Mouse (Mus musculus): ENCODE results near the gene Scin.
"Not testable (repeated sequence)": the region's sequence is repeated elsewhere in the genome, so short reads cannot be mapped to it uniquely, and the experiment has no call there.

The Scin gene

DNA sequence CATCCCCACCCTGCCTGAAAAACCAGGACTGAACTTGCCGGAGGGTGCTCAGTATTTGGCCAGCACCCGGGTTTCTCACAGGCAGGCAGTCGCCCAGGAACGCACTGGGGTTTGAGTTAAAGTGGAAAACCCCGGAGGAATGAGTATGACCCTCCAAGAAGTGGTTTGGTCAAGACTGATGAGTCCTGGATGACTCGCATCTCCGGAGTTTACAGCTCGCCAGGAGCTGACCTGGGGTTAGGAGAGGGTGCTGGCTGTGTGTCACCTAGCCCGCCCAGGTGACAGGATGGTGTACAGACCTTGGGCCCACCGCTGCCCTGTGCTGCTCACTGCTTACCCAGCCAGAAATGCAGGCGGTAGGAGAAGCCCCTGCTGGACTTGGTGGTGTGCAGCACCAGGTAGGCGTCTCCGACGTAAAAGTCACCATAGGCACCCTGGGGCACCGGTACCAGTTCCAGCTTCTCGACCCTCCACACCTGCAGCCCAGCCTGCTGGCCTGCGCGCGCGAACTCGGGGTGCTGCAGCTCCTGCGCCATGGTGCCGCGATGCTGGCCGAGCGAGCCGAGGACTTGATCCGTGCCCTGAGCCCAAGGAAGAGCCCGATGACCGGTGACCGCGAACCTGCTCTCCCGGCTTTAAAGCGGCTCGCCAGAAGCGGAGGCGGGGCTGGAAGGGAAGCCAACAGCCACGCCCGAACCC lies at the start of gene Scin:
Gene Scin, minus strand, starts transcription at position 656 of the 699 bp plus-strand sequence.
- DNase-seq (ENCODE audit: low read depth, low spot score), result no peak

DNA sequence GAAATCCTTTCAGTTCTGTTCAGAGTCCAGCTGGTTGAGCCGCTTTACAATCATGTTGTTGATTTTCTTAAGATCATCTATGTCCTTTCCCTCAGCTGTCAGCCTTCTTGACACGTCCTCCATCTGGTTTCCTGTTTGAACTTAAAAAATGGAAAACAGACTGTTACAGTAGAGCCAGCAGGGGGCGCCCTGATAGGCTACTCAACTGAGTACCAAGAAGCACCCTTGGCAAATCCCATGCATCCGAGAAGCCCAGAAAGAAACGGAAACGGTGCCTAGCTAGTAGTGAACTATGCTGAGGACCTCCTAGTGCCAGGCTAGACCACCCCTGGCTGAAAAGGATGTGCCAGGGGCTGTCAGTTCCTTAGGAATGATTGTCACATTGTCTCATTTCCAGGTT lies 43.1 kb upstream of the Scin start:
- DNase-seq (ENCODE audit: low read depth, low spot score), result no peak

DNA sequence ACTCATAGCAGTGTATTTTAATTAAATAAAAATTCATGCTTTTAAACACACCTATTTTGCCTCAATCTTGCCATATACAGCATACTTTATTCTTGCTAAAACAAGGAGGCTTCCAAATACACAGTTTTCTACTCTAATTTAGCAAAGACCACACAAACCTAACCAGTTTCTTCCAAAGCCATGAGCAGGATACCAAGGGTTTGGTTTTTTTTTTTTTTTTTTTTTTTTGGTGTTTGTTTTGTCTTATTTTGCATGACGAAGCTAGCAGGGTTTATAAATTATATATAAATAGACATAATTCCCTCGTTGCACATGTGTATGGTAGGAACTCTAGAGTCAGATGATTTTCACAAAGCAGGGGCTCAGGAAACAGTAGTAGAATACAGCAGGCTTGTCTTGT lies 42.1 kb upstream of the Scin start:
- no peak for DNase-seq (ENCODE audit: low read depth, low spot score)

DNA sequence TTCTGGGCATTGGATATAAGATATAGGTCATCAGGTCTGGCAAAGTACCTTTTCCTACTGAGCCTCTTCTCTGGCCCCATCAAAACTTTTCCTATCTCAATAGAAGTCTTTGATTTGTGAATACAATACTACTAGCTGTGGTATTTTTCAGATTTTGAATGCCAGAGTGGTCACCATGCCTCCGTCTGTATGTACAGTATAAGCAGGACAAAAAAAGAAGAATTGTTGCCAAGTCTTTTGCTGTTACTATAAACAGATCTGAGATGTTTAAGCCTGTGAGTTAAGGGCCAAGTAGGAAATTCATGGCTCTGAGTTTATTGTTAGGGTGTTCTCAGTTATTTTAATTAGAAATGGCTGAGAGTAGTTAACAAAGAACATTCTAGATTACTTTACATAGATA lies 41.1 kb upstream of the Scin start:
- not testable (repeated sequence) for DNase-seq (ENCODE audit: low read depth, low spot score)

DNA sequence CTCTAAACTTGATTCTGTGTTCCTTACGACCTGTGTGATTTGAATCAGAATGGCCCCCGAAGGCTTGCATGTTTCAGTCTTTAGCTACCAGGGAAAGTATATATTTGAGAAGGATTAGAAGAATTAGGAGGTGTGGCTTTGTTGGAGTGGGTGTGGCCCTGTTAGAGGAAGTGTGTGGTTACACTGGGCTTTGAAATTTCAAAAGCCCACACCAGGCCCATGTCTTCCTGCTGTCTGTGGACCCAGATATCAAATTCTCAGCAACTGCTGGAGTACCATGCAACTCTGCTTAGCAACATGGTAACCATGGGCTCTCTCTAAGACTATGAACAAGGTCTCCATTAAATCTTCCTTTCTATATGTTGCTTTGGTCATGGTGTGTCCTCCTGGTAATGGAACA lies 37.6 kb upstream of the Scin start:
- no peak for DNase-seq (ENCODE audit: low read depth, low spot score)

DNA sequence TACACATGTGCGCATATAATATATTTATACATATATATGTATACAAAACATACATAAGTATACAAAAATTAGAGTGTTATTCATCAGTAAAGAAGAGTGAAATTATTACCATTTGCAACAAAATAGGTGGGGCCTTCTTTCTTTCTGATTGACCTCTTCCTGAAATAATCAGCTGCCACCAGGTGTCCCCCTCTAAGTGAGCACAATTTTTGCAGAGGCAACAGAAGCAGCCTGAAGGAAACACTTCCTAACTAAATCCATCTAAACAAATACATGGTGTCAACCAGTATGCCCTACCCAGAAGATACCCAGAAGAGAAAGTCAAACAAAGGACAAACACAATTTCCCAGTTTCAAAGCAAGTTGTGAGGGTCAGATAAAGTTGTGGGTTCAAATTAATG lies 35.6 kb upstream of the Scin start:
- DNase-seq (ENCODE audit: low read depth, low spot score), result no peak

DNA sequence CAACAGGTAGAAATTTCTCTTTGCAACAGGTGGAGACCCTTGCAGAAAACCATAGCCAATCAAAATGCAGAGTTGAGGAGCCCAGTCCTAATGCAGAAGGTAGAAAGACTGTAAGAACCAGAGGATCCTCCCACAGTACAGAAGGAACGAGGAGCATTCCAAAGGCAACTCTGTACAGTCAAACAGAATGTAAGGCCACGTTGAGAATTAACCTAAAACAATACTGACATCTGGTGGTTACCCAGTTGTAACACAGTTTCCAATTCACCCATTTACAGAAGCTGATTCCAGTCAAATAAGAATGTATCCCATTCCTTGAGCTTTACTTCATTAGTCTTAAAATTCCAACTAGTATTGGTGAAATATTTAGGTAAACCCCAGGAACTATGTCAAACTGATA lies 30.6 kb upstream of the Scin start:
- DNase-seq (ENCODE audit: low read depth, low spot score), result peak; percentile 39

DNA sequence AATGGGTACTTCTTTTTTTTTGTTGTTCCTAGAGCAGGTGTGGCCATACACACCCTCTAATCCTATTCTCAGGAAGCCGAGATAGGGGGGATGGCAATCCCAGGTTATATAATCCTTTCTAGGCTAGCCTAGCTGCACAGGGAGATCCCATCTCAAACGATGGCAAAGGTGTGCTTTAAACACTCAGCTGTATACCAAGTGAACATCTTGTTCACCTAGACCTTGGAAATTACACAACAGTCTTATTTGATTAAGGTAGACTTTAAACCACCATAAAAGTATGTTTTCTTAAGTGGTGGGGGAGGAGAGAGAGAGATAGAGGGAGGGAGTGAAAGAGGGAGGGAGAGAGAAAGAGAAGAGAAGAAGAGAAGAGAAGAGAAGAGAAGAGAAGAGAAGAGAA lies 26.7 kb upstream of the Scin start:
- DNase-seq (ENCODE audit: low read depth, low spot score), result no peak

DNA sequence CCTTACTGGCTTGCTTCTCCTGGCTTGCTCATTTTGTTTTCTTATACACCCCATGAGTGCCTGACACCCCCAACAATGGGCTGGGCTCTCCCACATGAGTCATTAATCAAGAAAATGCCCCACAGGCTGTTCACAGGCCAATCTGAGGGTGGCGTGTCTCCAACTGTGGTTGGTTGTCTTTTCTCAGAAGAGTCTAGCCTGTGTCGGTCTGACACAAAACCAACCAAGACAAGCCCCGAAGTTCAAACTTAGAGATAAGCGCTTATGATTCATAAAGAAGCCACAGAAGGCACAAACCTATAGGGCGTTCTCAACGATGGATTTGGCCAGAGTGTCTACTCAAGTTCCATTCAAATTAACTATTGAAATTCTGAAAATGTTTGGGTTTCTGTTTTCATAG lies 20.2 kb upstream of the Scin start:
- no peak for DNase-seq (ENCODE audit: low read depth, low spot score)

DNA sequence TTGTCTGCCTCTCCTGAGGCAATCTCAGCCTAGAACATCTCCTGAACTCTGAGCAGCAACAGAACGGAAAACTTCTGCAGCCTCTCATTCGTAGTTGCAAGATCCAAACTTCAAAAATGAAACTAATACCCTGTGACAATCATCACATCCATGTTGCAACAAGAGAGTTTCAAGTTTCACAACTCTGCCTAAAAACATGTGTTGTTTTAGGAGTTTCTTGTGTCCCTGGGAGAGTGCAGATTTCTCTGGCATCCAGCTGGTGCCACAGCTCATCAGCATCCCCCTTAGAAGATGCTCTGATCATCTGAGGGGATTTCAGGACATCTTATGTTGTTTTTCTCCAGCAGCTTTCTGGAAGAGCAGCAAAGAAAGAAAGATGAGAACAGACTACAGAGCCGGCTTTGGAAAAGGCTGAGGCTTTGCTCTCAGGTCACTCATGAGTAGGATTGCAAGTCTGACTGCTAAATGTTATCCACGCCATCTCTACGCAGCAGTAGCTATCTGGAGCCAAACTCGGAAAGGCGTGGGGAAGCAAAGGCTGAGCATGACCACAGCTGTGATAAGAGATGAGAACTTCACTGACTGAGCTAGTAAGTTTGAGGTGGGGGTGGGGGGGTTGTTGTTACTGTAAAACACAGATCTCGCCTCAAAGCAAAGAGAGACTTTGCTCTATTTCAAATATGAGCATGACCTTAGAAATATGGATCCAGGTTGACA lies 18.5 kb upstream of the Scin start:
- no peak for DNase-seq (ENCODE audit: low read depth, low spot score)

DNA sequence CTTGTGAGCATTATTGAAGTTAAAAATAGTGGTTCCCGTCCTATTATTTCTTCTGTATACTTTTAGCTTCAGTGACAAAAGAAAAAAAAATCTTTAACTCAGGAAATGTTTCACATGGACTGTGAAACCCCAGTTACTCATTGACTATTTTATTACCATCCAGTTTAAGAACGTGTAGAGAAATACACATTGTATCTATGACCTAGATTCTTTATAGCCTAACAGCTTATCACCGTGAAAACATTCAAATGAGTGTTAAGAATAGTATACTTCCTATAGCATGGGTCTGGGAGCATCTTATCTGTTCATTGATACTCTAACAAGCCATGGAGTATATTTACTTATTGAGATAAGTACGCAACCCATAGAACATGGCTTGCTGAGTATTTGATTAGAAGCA lies 13.3 kb upstream of the Scin start:
- DNase-seq (ENCODE audit: low read depth, low spot score), result no peak

DNA sequence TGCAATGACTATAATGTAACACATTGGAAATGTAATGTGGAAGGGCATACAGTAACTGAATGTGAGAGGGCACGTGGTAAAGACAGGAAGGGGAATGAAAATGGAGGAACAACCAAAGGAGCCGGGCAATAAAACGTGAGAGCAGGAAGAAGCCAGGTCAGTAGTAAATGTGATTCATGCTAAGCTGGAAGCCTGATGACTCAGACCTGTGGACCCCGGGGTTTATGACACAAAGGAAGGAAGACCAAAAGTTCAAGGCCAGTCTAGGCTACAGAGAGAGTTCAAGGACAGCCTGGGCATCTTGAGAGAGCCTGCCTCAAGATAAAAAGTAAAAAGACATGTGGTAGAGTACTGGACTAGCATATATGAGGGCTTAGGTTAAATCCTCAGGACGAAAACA lies 12.5 kb upstream of the Scin start:
- DNase-seq (ENCODE audit: low read depth, low spot score), result no peak

DNA sequence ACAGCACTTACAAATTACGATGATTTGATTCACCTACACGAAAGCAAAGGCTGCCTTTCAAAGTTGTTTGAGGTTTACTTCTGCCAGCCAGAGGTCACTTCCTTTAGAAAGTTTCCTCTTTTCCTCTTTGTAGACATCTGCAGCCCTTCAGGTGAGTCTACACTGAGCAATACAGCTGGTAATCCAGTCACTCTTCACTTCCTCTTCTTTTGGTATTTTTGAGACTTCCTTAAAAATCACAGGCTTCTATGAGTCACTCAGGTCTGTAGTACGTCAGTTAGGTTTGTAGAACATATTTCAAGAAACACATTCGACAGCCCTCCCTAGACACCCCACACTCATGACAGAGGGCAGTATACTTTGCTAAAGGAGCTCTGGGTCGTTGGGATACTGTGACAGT lies 6.7 kb upstream of the Scin start:
- no peak for DNase-seq (ENCODE audit: low read depth, low spot score)

DNA sequence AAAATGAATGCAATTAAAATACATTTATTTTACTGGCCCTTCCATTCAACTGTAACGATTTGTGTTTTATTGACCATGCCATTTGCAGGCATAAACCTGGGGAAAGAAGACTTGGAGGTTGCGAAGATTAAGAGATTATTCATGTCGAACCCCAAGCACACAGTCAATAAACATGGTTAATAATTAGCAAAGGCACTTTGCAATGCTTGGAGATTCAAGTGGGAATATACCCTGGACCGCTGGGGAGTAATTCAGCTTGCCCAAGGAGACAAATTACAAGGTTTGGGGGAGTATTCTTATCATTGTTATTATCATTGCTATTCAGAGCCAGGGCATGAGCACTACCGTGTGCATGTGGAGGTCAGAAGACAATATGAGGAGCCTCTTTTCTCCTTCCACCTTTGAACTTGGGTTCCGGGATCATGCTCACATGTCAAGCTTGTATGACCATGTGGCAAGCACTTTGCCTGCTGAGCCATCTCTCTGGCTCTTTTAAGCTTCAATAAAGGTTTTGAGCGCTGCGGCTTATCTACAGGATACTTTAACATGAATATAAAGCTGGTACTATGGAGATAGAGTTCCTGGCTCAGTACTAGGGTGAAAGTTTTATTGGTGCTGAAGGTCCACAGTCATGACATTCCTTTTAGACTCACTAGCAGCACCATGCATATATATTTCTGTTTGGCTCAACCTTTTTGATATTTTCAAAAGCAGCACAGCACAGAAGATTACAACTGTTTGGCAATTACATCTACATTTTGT lies 5.6 kb upstream of the Scin start:
- DNase-seq (ENCODE audit: low read depth, low spot score), result no peak

DNA sequence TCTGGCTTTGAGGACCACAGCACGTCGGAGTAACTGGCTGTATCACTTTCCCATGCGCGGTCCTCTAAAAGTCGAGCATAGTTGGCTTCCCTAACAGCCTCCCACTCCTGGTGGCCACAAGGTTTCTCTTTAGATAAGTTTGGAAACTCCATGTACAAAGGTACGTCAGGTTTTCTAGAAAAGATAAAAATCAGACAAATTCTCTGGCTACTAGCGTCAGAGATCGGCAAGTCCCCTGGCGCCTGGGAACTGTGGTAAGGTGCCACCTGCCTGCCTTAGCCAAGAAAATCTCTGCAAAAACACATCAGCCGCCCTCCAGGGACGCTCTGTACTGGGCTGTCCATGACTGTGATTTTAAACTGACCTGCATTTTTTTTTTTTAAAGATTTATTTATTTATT lies 501 bp upstream of the Scin start:
- DNase-seq (ENCODE audit: low read depth, low spot score), result no peak

DNA sequence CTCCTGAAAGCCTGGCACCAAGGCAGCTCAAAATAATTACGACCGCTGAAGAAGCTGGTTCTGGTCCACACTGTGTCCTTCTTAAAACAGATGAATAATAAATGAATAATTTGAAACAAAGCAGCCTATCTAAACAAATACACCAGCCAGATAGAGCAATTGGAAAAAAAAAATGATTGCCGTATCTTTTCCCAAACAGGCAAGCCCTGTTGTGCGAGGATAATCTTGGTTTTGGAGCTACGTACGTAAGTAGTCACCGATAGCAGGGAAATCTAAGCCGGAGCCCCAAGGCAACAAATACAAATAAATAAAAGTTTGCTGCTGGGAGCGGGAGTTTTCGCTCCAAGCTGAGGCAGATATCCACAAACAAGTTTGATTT lies 845 bp downstream of the Scin start:
- no peak for DNase-seq (ENCODE audit: low read depth, low spot score)

DNA sequence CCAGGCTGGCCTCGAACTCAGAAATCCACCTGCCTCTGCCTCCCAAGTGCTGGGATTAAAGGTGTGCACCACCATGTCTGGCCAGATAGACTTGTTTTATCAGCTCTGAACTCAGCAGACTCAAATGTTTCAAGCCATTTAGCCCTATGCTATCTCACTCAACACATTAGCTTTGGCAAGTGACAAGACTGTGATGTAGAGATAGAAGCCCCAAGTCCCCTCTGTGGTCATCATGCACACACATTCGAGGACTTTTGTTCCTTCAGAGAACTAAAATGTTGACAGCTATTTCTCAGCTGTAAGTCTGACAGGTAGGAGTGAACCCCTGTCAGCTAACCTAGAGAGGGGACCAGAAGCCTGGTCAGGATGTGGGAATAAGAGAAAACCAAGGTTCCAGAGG lies 15.2 kb downstream of the Scin start:
- no peak for DNase-seq (ENCODE audit: low read depth, low spot score)

DNA sequence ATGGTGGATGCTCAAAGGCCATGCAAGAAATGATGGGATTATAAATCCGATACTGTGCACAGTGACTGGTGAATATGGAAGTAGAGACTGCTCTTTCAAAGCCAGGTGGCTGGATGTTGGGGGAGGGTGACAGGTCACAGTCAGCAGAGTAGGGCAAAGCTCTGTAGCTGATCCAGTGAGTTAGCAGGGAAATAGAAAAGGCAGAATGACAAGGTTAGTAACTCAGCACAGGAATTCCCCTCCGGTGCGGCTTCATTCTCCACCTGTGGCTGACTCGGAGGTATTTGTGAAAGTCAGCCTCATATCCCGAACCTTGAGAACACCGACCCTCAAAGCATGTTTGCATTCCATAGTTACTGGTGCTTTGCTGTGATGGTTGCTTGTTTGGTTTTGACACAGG lies 17.0 kb downstream of the Scin start:
- DNase-seq (ENCODE audit: low read depth, low spot score), result no peak

DNA sequence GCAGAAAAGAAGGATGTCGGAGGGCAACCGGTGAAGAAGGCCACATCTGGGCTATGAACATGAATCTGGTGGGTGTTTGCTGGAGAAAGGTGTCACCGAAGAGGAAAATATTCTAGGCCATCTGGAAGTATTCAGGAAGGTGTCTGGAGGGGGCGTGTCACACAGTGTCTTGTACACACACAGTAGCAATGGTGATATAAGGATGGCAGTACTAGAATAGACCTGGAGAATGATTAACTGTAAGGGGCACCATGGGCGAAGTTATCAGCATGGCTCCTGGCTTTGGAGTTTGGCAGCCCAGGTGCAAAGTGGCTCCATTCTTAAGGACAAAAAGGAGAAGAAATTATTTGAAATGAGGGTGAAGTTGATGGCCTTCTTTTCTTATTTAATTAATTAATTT lies 17.8 kb downstream of the Scin start:
- no peak for DNase-seq (ENCODE audit: low read depth, low spot score)

DNA sequence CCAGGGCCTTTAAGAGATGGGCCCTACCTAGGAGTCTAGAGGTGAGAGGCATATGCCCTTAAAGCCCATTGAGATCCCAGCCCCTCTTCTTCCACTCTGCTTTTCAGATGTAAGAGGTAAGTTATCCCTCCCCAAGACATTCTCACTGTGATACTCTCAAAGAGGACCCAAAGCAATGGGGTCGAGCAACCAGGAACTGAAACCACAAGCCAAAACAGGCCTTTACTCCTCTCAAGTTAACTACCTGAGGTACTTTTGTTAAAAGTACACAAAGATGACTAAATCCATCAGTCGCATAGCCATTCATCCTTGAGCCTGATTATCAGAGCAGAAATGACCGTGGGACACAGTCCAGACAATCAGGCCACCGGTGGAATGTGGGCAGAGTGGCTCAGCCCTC lies 19.1 kb downstream of the Scin start:
- DNase-seq (ENCODE audit: low read depth, low spot score), result no peak

DNA sequence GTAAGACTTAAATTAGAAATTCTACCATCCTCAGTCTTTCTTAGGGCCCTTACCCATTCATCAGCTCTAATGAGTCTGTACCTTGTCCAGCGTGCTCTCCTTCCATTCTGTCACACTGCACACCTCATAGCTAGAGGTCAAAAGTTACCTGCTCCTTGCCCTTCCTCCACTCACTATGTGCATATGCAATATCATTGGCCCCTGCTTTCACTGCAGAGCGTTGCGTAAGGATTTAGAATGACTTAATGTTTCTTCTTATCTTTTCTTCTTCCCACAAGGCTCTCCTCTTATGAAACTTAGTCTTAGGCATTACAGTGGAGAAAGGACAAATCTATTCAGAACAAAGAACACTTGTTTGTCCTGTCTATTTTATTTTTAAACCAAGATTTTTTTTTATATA lies 20.0 kb downstream of the Scin start:
- no peak for DNase-seq (ENCODE audit: low read depth, low spot score)

DNA sequence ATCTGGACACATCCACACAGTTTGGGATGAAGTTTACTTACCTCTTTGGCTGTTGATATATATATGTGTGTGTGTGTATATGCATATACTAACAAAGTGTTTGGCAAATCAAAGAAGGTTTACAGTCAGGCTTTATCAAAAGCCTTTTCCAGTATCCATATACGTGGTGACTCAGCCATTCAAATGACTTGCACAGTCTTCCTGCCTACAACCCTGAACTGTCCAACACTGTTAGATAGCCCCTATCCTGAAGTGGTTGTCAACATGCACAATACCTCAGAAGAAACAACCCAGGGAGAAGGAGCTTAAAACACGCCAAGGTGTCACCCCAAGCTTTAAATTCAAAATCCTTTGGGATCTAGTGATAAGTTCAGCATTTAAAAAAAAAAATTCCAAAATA lies 20.4 kb downstream of the Scin start:
- DNase-seq (ENCODE audit: low read depth, low spot score), result no peak

DNA sequence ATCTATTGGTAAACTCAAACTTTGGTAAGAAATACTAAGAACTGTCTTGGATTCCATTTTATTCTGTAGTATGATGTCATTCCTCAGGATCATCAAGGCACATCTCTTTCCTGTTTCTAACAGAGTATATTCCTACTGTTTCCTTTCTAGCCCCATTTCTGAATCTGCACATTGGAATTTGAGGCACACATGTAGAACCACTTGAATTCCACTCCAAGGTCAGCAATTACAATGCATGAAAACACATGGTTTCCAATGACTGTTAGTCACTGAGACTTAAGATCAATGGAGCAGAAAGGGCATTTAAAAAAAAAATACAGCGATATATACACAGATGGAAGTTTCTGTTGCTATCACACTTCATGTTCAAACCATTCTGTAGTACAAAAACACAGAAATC lies 24.8 kb downstream of the Scin start:
- no peak for DNase-seq (ENCODE audit: low read depth, low spot score)
